Mouse (Mus musculus): ENCODE measurements around the gene Ifrd2. TPM values are rescaled to one million over a fixed set of nuclear protein-coding genes. Genes with fewer than 3 reads are reported as not detected.
"Not testable (repeated sequence)": the region's sequence is repeated elsewhere in the genome, so short reads cannot be mapped to it uniquely, and the experiment has no call there.

The Ifrd2 gene
- polyA plus RNA-seq, 1 experiment from 2014 or later, result 14.4 TPM

DNA sequence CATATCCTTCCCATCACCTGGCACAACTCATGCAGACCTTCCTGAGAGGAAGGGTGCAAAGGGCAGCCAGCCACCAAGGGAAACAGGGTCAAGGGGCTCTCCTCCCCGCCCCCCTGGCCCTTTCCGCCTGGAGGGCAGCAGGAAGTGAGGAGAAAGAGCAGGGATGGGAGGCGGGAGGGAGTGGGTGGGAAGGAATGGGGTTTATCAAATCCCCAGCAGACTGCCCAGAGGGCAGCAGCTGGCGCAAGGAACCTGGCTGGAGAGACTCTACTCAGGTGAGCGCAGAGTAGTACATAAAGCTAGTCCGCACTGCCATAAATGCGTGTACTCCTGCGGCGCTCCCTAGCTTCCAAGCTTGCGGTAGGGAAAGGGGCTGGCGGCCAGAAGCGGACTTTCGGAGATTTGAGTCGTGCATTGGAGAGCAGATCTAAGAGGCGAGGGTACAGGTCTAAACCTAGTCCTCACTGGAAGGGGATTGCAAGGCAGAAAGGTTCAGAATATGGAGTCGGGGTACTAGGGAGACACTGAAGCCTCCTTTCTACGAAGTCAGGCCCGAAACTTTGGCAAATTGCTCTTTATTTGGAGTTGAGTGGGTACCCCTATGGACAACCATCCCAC is 19.6 kb upstream of the Ifrd2 start, which contains the start of gene Hyal2:
Hyal2 (plus strand) TSS at position 244 of the 618 bp plus-strand sequence.
- Histone ChIP-seq H3K27ac (replicated peaks) (peak within 1 kb of the TSS; percentile 91), H3K4me2 (peak within 1 kb of the TSS; percentile 69), H3K9ac (replicated peaks) (peak within 1 kb of the TSS; percentile 86), H3K36me3 (peaks cover 33% of the 10 kb centered on the region), H3K4me3 (replicated peaks) (peak within 1 kb of the TSS; percentile 85), H3K9me3 (replicated peaks) (no peaks in the 10 kb centered on the region), H3K27me3 (replicated peaks) (no peaks in the 10 kb centered on the region), H3K4me1 (peaks cover 65% of the 10 kb centered on the region)
- ATAC-seq (ENCODE audit: low FRiP score), result no peak
- WGBS, result 9% methylated on average over 18 of the region's 18 CpGs

DNA sequence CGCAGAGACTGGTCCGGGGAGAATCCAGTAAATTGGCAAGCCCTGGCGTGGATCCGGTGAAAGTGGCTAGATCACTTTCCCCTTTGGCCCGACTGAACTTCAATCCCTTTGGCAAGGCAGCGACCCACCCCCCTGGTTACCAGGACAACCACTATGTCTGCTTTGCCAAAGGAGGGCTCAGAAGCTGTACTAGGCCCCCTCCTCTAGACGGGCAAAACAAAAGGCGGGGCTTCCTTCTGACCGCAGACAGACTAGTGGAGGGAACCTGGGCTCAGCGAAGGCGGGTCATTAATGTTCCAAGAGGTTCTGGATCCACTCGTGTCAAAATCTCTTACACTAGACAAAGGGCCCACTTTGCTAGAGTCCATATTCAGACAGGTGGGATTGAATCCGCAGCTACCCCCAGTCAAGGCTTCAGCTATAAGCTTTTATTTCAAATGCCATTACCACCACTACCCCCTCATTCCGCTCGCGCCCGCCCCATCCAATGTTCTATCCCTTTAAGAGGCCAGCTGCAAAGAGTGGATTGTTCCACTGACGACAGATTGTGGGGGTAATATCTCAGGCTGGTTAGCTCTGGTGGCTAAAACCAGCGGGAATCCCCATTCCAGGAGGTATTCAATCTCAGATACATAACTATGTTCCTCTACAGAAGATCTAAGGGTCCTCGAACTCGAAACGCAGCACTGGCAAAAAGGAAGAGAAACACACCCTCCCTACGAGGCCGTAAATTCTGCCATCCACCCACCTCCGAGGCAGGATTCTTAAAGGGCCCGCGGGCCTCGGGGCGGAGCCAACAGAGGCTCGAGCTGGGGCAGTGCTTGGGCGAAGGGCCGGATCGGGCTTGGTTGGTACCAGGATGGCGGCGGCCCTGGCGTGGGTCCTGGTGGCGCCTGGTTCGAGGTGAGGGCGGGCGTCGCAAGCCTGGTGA is 18.8 kb upstream of the Ifrd2 start:
- under 1% methylated on average over 41 of the region's 41 CpGs for WGBS
- peaks cover 39% of the 10 kb centered on the region for H3K36me3 ChIP-seq

DNA sequence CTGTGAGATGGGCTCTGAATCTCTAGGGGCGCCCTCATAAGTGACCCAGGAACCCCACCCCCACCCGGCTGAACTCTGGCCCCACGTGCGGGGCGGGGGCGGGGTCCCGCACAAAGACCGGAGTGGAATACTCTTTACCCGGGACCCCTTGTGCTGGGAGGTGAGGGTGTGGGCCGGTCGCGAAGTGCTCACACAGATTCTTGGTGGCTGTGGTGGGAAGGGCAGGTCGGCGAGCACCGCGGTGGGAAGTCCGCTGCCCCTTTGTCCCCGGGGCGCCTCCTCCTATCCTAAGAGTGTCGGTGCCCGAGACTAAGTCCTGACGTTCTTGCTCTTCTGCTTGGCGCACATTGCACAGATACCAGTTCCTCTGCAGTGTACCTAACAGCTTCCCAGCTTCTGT is 18.2 kb upstream of the Ifrd2 start:
- H3K27me3 ChIP-seq (replicated peaks), result no peaks in the 10 kb centered on the region
- WGBS, result under 1% methylated on average over 23 of the region's 23 CpGs
- H3K36me3 ChIP-seq, result peaks cover 42% of the 10 kb centered on the region
- peaks cover 54% of the 10 kb centered on the region for H3K4me1 ChIP-seq
- peak overlapping the region; percentile 69 for H3K4me2 ChIP-seq
- H3K9me3 ChIP-seq (replicated peaks), result no peaks in the 10 kb centered on the region
- ATAC-seq (ENCODE audit: low FRiP score), result peak; percentile 26
- H3K27ac ChIP-seq (replicated peaks), result peak overlapping the region; percentile 91
- peak overlapping the region; percentile 85 for H3K4me3 ChIP-seq (replicated peaks)
- peak overlapping the region; percentile 86 for H3K9ac ChIP-seq (replicated peaks)

More for the DNA sequence above, 18.8 kb upstream of the Ifrd2 start:
- H3K27ac ChIP-seq (replicated peaks), result peak overlapping the region; percentile 91
- H3K4me1 ChIP-seq, result peaks cover 61% of the 10 kb centered on the region
- peak overlapping the region; percentile 86 for H3K9ac ChIP-seq (replicated peaks)
- peak overlapping the region; percentile 69 for H3K4me2 ChIP-seq
- H3K4me3 ChIP-seq (replicated peaks), result peak overlapping the region; percentile 85
- no peaks in the 10 kb centered on the region for H3K9me3 ChIP-seq (replicated peaks)
- peak; percentile 89 for ATAC-seq (ENCODE audit: low FRiP score)
- H3K27me3 ChIP-seq (replicated peaks), result no peaks in the 10 kb centered on the region

DNA sequence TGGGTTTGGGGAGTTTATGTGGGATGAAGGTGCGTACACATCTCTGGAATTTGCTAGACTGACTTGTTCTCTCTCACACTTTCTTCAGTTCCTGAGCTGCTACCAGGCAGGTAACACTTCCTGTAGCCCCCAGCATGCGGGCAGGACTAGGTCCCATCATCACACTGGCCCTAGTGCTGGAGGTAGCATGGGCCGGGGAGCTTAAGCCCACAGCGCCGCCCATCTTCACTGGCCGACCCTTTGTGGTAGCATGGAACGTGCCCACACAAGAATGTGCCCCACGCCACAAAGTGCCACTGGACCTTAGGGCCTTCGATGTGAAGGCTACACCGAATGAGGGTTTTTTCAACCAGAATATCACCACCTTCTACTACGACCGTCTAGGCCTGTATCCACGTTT is 17.4 kb upstream of the Ifrd2 start:
- H3K4me2 ChIP-seq, result peak overlapping the region; percentile 69
- WGBS, result 47% methylated on average over 13 of the region's 13 CpGs
- H3K9me3 ChIP-seq (replicated peaks), result no peaks in the 10 kb centered on the region
- H3K27me3 ChIP-seq (replicated peaks), result no peaks in the 10 kb centered on the region
- peak overlapping the region; percentile 91; the same call in 1 of the 2 replicates for H3K27ac ChIP-seq (replicated peaks)
- peaks cover 41% of the 10 kb centered on the region for H3K36me3 ChIP-seq
- H3K4me3 ChIP-seq (replicated peaks), result peak overlapping the region; percentile 85
- peak overlapping the region; percentile 86 for H3K9ac ChIP-seq (replicated peaks)
- peaks cover 47% of the 10 kb centered on the region for H3K4me1 ChIP-seq
- ATAC-seq (ENCODE audit: low FRiP score), result no peak

DNA sequence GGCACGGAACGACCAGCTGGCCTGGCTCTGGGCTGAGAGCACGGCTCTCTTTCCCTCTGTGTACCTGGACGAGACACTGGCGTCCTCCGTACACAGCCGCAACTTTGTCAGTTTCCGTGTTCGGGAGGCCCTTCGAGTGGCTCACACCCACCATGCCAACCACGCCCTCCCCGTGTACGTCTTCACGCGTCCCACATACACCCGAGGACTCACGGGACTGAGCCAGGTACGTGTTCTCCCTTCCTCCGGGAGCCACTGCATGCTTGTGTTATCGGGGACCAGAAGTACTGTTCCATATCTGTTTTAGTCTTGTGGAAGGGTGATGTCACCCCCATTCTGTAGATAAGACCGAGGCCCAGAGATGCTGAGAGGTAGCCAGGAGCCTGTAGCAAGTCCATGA is 16.6 kb upstream of the Ifrd2 start:
- Histone ChIP-seq H3K27ac (replicated peaks) (no peak overlapping the region), H3K4me3 (replicated peaks) (peak overlapping the region; percentile 85; the same call in 1 of the 2 replicates), H3K27me3 (replicated peaks) (no peaks in the 10 kb centered on the region), H3K36me3 (peaks cover 36% of the 10 kb centered on the region), H3K9me3 (replicated peaks) (no peaks in the 10 kb centered on the region), H3K4me1 (peaks cover 42% of the 10 kb centered on the region), H3K9ac (replicated peaks) (0 out of 2 replicates have a peak overlapping the region, but pooled peaks have one; percentile 86), H3K4me2 (peak overlapping the region; percentile 69)
- 95% methylated on average over 21 of the region's 21 CpGs for WGBS
- ATAC-seq (ENCODE audit: low FRiP score), result no peak

DNA sequence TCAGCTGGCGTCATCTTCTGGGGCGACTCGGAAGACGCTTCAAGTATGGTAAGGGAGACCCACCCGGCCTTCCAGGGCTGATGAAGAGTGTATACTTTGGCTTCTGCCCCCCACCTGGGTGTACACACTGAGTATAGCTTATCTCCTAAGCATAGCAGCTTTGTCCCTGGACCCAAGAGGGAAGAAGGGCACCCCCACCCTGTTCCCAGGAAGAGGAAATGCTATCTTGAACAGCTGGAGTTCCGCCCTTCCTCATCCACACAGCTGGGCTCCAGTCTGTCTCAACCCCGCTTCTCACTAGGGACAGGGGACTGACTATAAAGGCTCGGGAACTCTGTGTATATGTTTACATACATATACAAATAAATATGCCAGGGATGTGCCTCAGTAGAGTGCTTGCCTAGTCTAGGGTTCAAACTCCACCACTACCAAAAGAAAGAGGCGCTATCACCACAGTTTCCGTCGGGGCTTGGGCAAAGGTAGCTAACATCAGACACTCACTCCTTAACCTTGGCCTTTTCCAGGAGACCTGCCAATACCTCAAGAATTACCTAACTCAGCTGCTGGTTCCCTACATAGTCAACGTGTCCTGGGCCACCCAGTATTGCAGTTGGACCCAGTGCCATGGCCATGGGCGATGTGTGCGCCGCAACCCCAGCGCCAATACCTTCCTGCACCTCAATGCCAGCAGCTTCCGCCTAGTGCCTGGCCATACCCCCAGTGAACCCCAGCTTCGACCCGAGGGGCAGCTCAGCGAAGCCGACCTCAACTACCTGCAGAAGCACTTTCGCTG is 15.7 kb upstream of the Ifrd2 start:
- no peak overlapping the region for H3K9ac ChIP-seq (replicated peaks)
- WGBS, result 96% methylated on average over 22 of the region's 22 CpGs
- peaks cover 42% of the 10 kb centered on the region for H3K4me1 ChIP-seq
- H3K27ac ChIP-seq (replicated peaks), result no peak overlapping the region
- H3K27me3 ChIP-seq (replicated peaks), result no peaks in the 10 kb centered on the region
- ATAC-seq (ENCODE audit: low FRiP score), result no peak
- peaks cover 33% of the 10 kb centered on the region for H3K36me3 ChIP-seq
- H3K4me3 ChIP-seq (replicated peaks), result no peak overlapping the region
- H3K4me2 ChIP-seq, result peak overlapping the region; percentile 9; the same call in 1 of the 2 replicates
- H3K9me3 ChIP-seq (replicated peaks), result no peaks in the 10 kb centered on the region

DNA sequence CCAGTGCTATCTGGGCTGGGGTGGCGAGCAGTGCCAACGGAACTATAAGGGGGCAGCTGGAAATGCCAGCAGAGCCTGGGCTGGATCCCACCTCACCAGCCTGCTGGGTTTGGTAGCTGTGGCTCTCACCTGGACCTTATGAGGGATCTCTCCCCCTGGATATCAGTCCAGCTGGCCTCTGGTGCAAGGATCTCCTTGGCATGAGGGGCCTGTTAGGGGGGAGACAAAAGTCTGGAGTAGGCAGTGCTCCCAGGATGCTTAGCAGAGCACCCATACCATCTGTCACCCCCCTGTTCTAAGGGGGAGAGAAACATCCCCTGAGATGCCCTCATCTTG is 15.1 kb upstream of the Ifrd2 start:
- no peak for ATAC-seq (ENCODE audit: low FRiP score)
- Histone ChIP-seq H3K4me1 (peaks cover 46% of the 10 kb centered on the region), H3K27ac (replicated peaks) (no peak overlapping the region), H3K9ac (replicated peaks) (no peak overlapping the region), H3K36me3 (peaks cover 33% of the 10 kb centered on the region), H3K9me3 (replicated peaks) (no peaks in the 10 kb centered on the region), H3K4me3 (replicated peaks) (no peak overlapping the region), H3K4me2 (no peak overlapping the region), H3K27me3 (replicated peaks) (no peaks in the 10 kb centered on the region)
- WGBS, result 100% methylated on average over 2 of the region's 2 CpGs

DNA sequence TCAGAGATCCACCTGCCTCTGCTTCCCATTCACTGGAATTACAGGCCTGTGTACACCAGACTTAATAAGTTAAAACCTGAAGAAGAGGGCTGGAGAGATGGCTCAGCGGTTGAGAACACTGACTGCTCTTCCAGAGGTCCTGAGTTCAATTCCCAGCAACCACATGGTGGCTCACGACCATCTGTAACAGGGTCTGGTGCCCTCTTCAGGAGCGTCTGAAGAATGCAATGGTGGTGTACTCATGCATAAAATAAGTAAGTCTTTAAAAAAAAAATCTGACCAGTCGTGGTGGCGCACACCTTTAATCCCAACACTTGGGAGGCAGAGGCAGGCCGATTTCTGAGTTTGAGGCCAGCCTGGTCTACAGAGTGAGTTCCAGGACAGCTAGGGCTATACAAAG is 13.7 kb upstream of the Ifrd2 start:
- WGBS, result 84% methylated on average over 6 of the region's 6 CpGs
- H3K4me2 ChIP-seq; H3K9ac ChIP-seq (replicated peaks); H3K4me3 ChIP-seq (replicated peaks); H3K27me3 ChIP-seq (replicated peaks); H3K9me3 ChIP-seq (replicated peaks); ATAC-seq (ENCODE audit: low FRiP score); H3K27ac ChIP-seq (replicated peaks): not testable (repeated sequence)
- peaks cover 33% of the 10 kb centered on the region for H3K36me3 ChIP-seq
- H3K4me1 ChIP-seq, result peaks cover 41% of the 10 kb centered on the region

DNA sequence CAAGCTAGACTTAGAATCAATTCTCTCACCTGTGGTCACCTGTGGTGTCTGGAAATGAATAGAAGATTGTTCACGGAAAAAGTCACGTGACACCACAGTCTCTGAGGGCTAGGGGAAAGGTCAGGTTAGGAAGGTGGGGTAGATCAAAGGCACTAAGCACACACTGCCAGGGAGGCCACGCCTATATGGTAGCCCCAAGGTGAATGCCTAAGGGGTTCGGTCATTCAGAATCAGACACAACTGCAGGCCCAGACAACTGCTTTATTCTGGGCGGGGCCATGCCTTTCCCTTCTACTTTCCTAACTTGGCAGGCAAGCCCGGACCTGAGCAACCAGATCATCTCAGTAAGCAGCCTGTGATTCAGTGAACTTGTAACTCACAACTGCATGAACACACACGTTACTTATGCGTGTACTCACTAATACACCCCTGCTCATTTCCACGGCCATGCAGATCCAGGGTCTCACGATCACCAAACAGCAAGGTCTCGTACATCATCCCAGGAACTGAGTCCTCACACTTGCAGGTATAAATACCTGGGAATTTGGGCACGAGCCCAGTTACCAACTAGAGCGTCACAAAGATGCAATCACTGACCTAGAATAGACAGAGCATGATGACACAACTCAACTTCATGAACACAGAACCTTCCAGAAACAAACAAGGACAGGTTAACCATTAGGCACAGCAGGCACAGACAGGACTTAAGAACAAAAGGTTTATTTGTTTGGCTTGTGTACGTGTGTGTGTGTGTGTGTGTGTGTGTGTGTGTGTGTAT is 11.7 kb upstream of the Ifrd2 start:
- H3K4me3 ChIP-seq (replicated peaks), result no peak overlapping the region
- no peaks in the 10 kb centered on the region for H3K9me3 ChIP-seq (replicated peaks)
- peaks cover 45% of the 10 kb centered on the region for H3K4me1 ChIP-seq
- H3K27me3 ChIP-seq (replicated peaks), result no peaks in the 10 kb centered on the region
- no peak overlapping the region for H3K27ac ChIP-seq (replicated peaks)
- WGBS, result 87% methylated on average over 14 of the region's 14 CpGs
- H3K36me3 ChIP-seq, result peaks cover 33% of the 10 kb centered on the region
- no peak overlapping the region for H3K4me2 ChIP-seq
- no peak overlapping the region for H3K9ac ChIP-seq (replicated peaks)
- no peak for ATAC-seq (ENCODE audit: low FRiP score)

DNA sequence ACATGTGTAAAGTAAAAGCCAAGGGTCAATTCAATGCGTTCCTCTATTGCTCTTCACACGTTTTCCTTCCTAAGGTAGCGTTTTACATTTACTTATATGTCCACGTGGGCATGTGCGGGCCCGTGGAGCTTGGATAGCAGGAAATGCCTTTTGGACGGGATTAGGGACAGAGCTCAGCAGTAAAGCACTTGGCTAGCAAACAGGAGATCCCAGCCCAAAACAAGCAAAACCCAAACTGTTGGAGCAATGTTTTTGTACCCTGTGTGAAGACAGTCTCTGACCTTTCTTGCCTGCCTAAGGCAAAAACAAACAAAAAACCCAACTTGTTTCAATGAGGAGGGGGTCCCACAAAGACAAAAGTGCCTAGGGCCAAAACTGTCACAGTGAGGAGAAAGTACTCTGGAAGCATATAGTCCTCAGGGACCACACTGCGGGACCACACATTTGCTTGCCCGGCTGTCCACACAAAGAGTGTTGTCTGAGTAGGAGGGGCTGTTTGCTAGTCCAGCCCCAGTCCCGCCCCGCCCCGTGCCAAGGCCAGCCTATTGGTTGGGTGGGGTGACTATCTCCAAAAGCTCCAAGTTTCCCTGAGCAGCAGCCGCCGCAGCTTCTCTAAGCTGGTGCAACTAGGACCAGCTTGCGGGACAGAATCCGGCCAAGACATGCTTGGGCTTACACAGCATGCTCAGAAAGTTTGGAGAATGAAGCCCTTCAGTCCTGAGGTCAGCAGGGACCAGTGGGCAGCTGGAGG is 10.9 kb upstream of the Ifrd2 start, which contains the start of gene Hyal1:
Hyal1 (plus strand) TSS at position 571 of the 751 bp plus-strand sequence.
- peak within 1 kb of the TSS; percentile 34 for H3K9ac ChIP-seq (replicated peaks)
- no peaks in the 10 kb centered on the region for H3K9me3 ChIP-seq (replicated peaks)
- H3K4me3 ChIP-seq (replicated peaks), result peak within 1 kb of the TSS; percentile 23
- peak within 1 kb of the TSS; percentile 48 for H3K27ac ChIP-seq (replicated peaks)
- ATAC-seq (ENCODE audit: low FRiP score), result no peak
- peaks cover 45% of the 10 kb centered on the region for H3K4me1 ChIP-seq
- peaks cover 26% of the 10 kb centered on the region for H3K36me3 ChIP-seq
- H3K27me3 ChIP-seq (replicated peaks), result no peaks in the 10 kb centered on the region
- WGBS, result 29% methylated on average over 16 of the region's 16 CpGs
- peak within 1 kb of the TSS; percentile 47 for H3K4me2 ChIP-seq

Data from neural tube, embryonic 15.5 days (tissue).